Mouse (Mus musculus) kidney, postnatal 14 days (tissue): ENCODE measurements around the gene Pmpca.

Experiments
- DNase-seq: peaks from one replicate; pipeline ENCODE4 v3.0.0; 2022; ENCODE audit warnings: mixed read lengths

Gene Pmpca

DNA sequence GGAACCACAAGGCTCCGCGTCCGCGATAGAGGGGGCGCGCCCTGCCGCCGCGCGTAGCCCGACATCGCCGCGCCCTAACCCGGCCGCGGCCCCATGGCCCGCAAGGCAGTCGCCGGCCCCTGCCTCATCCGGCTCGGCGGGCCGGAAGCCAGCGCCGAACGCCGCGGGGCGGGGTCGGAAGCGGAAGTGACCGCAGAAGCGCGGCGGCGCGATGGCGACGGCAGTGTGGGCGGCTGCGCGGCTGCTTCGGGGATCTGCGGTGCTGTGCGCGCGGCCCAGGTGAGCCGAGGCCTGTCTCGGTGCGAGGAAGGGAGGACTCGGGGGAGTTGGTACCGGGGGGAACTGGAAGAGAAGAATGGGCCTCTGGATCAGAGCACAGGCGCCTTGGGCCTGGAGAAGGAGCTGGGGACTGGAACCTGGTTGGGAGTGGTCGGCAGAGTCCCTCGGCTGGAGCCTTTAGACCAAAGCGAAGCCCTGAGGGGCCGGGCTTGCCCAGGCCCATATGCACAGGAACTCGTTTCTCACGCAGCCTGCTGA, at the start of gene Pmpca, which contains the start of gene Entr1:
Gene Pmpca (plus strand): TSS at position 186 of the 537 bp plus-strand sequence.
Gene Entr1 (minus strand): TSS at position 163 of the 537 bp plus-strand sequence.
- DNase-seq, result peak; percentile 92

DNA sequence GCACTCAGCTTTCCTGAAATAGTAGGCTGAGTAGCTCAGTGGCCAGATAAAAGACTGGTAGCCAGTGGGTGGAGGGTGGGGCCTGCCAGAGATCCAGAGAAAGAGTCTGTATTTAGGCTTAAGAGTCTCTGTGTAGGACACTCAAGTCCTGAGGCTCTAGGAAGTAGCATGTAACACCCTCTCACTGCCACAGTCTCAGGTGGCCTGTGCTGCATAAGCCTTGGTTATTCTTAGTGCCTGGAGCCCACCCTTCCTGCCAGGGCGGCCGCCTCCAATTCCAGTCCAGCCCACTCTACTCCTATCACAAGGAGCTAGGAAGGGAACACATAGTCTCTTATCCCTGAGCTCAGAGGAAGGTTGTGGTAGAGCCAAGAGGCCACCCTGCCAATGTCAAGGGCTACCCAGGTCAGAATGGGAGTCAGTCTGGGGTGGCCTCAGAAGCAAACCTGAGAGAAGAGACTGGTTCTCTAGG, 47.6 kb upstream of the Pmpca start:
- peak; percentile 49 for DNase-seq

DNA sequence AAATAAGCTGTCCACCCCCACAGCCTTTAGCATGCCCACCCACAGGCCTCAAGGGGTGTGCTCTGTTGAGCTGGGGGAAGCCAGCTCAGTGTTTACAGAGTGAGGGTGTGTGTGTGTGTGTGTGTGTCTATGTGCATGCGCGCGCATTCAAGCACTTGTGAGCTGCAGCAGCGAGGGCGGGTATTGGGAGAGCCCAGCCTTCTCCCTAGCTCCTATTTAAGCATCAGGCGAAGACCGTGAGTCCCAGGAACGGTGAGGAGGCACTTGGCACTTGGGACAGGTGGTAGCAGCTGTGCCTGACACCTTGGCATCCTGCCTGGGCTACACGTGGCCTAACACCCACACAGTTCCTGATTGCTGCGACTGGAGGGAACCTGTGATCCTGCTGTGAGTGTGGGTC, 47.1 kb upstream of the Pmpca start:
- DNase-seq, result peak; percentile 72

DNA sequence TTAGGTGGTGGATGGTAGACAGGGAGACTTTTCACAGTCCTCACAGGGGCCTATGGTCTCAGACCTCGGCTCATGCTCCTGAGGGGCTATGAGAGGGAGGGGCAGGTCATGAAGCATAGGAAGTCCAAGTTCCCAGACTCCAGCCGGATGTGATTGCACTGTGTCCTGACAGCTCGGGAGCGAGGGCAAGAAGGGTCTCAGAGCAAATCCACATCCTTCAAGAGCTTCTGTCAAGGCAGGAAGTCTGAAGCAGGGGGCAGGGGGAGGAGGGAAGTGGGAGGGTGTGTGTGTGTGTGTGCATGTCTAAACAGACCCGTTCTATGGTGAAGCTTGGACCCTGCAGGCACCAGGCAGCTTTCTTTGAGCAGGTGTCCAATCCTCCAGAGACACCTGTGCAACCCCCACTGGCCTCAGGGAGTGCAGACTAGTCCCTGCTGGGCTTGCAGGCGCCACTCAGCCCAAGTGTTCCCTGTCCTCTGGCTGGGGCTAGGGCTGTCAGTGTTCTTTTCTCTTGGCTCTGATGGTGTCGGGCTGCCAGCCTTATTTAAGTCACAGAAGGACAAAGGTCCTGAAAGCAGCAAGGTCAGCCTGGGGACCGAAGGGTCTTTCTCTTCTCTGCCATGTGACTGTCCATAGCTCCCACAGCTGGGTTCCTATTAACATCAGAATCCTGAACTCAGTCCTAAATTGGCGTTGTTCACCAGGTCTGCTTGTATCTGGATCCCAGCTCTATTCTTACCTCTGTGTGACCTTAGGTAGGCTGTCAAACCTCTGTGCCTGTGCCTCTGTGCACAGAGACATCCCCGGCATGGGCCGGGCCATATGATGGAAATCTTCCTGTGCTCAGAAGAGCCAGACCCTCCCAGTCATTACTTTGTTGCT, 46.3 kb upstream of the Pmpca start:
- peak; percentile 83 for DNase-seq

DNA sequence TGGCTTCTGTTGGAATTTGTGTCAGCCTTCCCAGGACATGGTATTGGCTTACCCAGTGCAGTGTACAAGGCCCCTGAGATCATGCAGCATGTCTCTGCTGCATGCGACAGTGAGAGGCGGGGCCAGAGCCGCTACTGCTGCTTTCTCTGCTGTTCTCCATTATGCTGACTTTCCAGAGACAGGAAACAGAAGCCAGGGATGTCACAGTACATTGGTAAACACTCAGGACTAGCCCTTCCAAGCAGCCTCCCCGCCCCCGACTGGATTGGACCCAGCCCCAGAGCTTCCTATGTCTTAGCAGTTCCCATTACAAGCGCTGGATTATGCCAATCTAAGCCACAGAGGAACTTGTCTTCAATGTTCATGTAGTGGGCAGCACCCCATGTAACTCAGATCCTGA, 40.9 kb upstream of the Pmpca start:
- peak; percentile 77 for DNase-seq

DNA sequence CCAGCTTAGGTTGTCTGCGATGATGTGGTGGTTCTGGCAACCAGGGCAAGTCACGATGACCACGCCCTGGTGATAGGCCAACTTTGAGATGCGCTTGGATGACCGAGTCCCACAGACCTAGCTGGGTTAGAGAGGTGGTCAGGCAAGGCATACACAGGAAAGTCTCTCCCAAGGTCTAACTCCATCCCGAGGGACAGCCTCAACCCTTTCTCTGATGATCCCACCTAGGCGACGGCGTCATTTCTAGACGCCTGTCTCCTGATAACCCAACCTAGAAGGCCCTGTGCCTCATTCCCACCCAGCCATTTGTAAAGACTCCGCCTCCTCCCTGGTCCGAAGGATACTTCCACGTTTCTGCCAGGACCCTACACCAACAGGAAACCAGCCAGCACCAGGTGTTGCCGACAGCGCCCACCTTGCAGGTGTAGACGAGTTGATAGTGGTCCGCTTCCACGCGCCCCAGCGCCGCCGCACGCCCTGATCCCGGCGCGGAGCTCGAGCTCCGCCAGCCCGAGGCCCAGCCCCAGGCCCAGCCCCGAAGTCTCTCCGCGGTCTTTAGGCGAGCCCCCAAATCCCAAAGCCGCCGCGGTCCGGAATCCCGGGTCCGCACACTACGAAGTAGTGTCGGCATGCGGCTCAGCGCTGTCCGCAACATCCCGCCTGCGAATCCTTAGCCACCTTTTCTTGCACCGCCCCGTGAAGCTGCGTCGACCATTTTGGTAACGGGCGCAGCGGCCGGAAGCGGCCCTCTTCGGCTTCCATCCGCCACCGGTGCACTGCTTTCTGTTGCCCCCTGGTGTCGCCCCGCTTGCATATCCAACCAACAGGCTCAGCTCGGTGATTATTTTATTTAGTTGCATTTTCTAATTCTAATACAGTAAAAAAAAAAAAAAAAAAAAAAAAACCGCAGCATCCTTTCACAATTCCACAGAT, 37.5 kb upstream of the Pmpca start, which contains the start of gene Dnlz:
Gene Dnlz (minus strand): TSS at position 753 of the 933 bp plus-strand sequence.
- peak; percentile 96 for DNase-seq

DNA sequence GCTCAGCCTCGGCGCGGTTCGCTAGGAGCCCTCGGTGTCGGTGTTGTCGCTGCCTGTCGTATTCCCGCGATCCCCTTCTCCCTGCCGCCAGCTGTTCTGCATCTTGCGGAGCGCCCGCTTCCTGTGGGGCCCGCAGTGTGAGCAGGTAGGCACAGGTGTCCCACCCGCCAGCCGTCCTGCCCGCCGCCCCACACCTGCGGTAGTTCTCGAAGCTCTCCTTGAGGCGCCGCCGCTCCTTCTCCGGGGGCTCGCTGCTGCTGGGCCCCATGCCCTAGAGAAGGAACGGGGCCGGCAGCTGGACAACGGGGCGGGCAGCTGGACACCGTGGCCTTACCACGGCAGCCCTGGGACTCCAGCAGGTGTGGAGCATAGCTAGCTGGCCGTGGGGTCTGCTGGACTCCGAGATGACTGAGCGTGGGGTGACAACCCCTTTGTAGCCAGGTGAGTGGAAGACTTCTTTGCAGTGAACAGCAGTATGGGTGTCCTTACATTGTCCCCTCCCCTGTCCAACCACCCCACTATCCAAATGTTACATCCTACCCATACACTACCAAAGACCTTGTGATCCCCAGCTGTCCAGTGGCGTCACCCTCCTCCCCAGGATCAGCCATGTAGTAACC, 36.7 kb upstream of the Pmpca start:
- DNase-seq, result no peak

DNA sequence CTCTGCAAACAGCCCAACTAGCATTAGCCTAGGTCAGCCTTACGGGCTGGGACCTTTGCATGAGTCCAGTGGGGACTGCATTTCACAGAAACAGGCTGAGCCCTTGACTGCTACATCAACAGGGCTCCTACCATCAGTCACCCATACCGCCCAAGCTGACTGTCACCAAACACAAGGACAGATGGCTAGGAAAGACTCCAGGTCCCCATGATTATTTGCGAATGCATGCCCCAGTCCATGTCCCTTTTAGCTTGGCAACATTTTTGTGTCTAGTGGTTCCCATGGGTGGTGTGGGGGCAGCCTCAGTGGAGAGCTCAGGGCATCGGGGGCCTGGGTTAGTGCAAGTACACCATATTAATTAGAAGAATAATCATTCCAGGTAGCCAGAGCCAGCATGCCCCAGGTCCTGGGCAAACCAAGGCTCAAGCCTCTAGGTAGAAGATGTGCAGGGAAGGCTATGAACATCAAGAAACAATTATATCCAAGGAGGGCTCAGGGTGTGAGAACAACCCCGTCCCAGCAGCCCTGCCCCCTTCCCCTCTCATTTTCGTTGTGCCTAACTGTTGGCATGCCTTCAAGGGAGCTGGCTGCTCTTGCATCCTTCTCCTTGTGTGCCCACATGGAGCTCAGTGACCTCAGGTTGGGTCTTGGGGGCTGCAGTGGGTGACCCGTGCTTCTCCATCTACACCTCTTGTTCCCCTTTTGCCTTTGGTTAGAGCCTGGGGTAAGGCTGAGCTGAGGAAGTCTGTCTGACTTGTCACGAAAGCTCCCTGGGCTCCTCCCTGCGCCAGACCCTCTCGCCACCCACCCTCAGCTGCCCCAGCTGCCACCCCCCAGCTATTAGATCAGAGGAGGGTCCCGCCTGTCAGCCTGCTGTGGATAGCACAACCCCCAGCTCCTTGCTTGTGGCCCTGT, 35.8 kb upstream of the Pmpca start:
- no peak for DNase-seq

DNA sequence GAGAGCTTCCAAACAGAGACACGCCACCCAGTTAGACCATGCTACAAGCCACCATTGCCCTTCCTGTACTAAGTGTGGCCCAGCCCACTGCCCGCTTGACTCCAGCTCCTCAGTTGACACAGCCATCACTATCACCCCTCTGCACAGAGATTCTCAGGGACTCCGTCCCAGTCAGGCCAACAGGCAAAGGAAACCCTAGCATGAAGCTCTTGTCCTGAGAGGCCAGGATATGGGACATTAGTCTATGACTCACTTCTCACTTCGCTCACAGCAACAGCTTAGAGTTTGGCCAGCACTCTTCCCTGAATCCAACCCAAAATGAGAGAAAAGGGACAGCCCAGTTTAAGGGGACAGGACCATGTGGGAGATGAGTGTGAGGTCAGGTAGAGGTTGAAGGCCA, 34.7 kb upstream of the Pmpca start:
- no peak for DNase-seq

DNA sequence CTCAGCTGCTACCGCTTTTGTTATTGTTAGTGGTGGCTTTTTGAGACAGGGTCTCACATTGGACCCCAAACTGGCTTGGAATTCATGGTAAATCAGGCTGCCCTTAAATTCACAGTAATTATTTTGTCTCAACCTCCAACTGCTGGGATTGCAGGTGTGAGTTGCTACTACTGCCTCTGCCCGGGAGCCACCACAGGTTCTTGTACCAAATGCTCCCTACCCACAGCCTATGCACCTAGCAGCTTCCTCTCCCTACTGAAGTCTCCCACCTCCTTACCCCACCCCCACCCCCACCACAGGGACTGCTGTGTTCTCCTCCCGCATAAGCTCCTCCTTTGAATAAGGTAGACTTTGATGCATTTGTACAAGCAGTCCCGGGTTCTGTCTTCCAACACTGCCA, 32.9 kb upstream of the Pmpca start:
- DNase-seq, result no peak

DNA sequence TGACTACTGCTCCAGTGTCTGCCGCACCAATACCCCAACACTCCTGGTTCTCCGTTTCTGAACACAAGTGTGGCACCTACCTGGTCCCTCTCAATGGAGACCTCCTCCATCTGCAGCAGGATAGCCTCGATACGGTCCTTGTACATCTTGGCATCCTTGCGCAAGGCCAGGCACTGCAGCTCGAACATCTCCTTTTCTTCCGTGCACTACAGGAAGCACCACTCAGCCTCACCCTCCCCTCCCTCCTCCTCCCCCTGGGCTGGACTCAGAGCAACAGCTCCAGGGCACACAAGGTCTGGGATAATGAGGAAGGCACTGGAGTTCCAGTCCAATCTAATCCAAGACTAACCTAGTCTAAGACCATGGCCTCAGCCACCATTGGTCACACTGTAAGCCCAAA, 32.5 kb upstream of the Pmpca start:
- no peak for DNase-seq

DNA sequence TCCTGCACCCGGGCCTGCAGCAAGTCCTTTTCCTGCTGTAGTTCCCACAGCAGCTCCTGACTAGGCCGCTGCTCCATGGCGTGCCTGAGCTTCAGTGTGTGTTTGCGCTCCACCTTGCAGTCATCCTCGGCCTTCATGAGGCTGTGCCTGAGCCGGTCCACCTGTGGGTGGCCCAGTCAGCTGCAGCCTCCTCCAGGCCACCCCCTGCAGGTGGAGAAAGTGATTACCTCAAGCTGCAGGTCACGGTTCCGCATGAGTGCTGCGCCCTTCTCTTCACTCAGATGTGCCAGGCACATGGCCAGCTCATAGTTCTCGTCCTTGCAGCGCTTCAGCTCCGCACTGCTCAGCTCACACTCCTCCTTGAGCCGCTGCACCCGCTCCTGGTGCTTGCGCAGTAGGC, 31.7 kb upstream of the Pmpca start:
- DNase-seq, result peak; percentile 87

DNA sequence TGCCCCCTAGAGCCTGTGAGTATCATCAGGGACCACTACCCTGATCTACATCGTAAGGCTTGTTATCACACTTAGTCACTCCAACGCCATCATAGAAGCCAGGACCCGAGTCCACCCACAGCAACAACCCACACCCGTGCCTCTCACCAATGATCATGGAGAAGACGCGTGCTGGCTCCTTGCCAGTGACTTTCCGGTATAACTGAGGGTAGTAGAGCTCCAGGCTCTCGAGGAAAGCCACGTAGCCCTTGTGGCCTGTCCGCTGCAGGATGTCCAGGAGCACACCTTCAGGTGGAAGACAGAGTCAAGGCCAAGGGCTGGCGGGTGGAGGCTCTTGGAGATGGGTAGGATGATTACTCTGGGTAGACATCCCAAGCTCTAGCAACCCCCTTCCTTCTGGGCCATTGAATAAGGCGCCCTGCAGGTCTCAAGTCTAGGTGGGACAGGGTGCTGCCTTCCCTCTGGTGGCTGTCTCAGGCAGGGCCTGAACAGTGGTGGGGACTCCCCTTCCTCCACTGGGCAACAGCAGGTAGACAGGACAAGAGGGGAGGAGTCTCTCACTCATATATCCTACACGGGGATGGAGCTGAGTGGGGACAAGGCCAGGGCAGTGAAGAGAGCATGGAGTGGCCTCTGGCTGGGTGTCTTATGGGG, 30.3 kb upstream of the Pmpca start:
- DNase-seq, result no peak

DNA sequence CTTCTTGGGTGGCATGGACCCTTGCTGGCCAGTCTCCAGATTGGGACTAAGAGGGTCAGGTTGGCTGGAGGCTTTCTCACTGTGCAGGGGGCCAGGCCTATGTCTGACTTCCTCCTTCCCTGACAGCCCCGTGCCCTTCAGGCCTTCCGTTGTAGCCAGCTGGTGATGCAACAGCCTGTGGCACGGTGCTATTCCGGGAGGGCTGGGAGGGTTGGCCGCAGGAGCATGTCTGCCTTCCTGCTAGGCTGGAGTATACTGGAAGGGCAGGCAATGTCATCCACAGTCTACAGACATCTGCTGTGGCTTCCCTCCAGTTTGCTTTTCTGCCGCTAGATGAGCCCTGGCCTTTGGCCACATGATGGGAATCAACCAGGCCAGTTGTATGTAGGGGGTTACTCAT, 29.2 kb upstream of the Pmpca start:
- no peak for DNase-seq

DNA sequence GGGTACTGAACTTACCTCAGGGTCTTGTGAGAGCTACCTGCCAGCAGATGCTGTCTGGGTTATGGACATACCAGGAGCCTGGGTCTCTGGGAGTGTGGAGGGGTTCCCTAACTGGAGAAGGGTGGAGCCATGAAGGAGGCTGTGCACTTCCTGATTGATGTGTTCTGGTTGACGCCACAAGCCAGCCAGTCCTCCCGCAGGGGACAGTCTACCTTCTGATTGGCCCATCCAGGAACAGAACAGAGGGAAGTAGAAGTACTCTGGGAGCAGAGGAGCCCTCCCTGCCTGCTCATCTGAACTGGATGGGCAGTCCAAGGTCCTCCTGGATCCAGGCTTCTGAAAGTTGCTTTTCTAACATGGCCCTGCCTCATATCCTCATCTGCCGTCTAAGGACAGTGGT, 28.4 kb upstream of the Pmpca start, which contains the start of gene Card9:
Gene Card9 (minus strand): TSS at position 147 of the 400 bp plus-strand sequence.
- DNase-seq, result no peak

DNA sequence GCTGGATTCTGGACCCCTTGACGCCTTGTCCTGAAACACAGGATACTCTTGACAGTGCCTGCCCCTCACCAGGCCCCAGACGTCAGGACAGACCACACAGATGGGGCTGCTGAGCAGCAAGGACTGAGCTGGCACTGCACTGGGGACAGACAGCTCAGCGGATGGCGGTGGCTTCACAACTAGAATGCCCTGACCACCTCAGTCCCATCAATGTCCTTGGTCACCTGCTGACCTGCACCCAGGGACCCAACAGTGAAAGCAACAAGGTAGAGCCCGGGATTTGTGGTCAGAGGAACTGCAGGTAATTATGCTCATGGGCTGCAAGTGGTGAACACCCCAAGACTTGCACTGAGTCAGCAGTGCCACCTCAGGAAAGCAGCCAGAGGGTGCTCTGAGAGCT, 26.1 kb upstream of the Pmpca start:
- DNase-seq, result no peak

DNA sequence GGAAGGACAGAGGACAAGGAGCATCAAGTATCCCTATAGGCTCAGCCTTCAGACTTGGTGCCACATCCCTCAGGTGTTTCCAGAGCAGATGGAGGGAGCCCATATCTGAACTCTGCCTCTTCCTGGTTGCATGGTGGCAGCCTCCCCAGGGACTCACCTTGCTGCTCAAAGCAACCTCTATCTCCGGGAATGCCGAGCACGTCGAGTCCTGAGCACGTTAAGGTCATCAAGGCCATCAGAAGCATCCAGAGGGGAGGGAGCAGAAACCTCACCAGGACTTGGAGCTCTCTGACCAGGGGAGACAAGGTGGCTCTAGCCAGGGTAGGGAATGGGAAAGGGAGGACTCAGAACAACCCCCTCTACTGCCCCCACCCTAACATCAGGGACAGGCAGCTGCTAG, 25.7 kb upstream of the Pmpca start:
- DNase-seq, result no peak

DNA sequence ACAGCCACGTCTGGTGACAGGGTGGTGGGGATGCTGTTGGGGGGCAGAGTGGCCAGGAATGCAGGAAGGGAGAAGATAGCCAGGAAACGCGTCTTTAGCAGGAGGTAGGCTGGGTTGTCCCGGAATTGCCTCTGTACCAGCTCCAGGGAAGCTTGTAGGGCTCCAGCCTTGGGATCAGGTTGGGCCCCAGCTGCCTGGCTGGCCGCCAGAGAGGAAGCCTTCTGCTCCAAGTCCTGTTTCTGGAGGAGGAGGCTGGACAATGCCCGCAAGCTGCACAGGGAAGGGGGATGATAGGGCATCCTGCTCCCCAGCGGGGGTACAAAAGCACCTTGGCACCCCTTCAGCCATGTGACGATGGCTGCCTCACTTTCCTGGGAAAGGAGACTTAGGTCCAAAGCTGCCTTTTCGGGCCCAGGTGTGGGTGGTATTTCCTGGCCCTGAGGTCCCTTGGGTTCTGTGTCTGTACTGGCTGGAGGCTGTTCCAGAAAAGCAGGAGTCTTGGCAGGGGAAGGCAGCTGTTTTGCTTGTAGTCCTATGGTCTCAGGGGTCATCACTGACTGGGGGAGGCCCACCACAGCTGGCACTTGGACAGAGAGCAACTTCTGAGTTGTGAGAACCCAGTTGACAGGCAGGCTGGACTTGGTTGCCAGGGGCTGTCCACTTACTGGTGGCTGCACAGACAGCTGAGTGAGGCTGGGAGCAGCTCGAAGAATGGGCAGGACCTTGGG, 24.2 kb upstream of the Pmpca start:
- DNase-seq, result peak; percentile 82

DNA sequence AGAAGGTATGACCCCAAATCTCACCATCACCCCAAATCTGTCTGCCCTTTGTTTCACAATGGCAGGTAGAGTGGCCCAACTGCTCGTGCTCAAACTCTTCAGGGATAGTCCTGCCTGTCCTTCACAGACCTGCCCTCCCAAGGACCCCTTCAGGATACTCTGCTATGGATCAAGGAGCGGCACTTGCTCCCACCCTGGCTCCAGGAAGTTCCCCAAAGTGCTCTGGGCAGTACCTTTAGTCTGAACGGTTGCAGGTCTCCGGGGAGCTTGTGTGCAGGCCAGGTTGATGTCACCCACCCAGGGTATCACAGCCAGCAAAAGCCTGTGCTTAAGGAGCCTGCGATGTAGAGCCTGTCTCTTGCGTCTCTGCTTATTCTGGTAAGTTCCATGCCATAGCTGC, 21.2 kb upstream of the Pmpca start:
- DNase-seq, result no peak

DNA sequence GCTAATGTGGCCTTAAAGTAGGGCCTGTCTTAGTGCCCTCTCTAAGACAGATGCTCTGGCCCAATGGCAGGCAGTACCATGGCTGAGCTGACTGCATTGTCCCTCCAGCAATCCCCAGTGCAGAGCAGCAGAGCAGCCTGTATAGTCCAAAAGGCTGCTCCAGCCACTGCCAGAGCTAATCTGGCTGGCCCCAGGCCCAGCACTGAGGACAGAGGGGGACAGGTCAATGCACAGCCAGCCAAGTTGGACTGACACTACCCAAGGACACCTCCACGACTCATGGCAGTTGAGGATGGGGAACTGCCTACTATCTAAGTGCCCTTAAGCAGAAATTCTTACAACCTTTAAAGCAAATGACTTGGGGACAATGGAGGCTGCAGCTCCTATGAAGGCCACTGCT, 20.6 kb upstream of the Pmpca start:
- DNase-seq, result no peak
